Mouse (Mus musculus): ENCODE measurements around the gene Itgb3bp.

The Itgb3bp gene

DNA sequence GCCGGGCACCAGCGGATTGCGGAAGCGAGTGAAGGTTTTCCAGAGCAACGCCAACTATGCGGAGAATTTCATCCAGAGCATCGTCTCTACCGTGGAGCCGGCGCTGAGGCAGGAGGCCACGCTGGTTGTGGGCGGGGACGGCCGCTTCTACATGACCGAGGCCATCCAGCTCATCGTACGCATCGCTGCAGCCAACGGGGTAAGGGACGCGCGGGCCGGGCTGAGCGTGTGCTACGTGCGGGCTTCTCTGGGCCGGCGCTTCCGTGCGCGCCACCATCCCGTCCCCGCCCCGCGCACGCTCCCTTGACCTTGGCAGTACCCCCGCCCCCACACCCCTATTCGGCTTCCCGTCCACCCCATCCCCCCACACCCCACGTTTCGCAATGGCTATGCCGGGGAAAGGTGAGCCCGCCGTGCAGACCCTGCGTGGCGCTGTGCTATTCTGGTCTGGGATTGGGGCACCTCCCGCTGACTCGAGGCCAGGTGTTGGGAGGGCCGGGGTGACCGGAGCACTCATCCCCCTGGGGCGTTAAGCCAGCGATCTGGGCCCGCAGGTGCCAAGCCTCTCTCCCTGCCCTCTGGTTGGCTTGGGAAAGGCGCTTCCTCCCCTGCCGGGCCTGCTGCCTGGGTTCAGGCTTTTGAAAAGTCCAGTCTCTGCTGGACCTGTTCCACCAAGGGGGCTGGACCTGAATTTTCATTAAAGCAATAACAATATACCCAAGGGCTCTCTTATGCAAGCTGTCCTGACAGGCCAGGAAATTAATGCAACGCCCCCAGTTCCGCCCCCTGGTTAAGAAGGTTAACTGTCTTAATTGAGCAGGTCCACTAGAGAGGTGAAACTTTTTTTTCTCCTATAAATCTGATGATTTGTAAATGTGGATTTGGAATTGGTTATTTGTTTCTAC, at the start of gene Itgb3bp:
Itgb3bp (minus strand) TSS at position 201 of the 905 bp plus-strand sequence.
- CTCF ChIA-PET, result no interaction called here

GRCm38 (mm10) chr4:99979326-99979725, 49.7 kb upstream of the Itgb3bp start:
- CTCF ChIA-PET, result no interaction called here

DNA sequence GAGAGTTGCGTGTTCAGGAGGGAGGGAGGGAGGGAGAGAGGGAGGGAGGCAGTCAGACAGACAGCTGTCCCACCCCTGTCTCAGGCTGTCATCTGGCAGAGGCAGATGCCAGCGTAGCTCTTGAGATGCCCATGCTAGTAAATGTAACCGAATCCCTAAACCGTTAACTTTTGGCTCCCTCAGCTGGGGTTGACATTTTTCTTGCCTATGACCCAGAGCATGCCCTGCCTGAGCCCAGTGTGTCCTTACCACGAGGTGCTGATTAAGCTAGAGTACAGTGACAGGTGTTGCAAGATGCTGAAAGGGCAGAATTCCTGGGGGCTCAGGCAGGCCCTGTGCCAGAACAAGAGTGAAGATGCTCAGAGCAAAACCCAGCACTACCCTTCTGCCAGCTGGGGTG, 44.8 kb upstream of the Itgb3bp start:
- CTCF ChIA-PET, result no interaction called here

- CTCF ChIA-PET, result interaction anchor here (0.8 kb wide), 1 partner anchor 28 kb away, joined by 3 read pairs; no protein-coding TSS in a partner anchor
Observed at GRCm38 (mm10) chr4:99973931-99974330, 44.3 kb upstream of the Itgb3bp start.

DNA sequence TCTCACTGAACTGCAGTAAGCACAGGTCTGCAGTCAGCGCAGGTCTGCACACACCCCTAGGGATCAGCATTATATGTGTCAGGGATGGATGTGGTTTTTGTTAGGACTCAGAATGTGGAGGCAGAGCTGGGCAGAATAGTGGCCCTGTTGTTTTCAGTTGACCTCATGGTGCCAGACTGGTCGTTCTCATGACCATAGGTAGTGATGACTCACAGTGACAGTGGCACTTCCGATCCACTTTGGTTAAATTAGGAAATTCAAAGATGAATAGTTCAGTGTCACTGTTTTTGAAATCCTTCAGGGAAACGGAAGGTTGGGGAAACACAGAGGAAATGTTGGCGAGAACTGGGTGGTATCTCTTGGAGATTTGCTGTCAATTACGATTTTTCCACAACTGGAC, 43.3 kb upstream of the Itgb3bp start:
- CTCF ChIA-PET, result interaction anchor here (0.8 kb wide), 1 partner anchor 29 kb away, joined by 3 read pairs; no protein-coding TSS in a partner anchor

DNA sequence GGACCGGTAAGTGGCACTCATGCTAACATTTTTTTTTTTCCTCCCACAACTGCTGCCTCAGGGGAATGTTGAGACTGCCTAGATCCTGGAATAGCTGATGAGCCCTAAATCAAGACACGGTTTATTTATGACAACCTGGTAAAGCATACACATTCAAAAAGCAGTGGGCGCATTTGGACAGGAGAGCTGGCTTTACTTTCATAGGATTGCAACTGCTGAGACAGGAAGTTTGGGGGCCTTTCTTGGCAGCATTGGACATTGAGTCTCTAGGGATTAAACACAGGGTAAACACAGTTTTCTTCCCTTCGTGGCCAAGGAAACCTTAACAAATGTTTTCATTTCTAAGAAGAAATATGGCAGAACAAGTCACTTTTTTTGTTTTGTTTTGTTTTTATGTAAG, 40.5 kb upstream of the Itgb3bp start:
- CTCF ChIA-PET, result no interaction called here

DNA sequence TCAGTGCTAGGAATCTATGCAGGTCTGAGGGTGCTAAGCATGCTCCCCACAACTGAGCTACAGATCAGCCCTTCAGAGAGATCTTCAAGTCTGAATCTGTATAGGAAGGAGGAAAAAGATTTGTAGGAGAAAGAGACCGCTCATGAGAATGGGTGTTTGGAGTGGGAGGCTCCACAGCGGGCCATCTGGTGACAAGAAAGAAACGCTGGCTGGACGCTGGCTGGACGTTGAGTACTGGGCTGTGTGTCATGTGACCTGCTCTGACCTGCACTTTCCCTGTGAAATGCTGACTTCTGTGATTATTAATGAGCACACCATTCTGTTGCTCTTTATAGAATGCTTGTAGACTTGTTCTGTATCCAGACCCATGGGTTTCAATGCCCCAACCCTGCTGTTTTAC, 39.7 kb upstream of the Itgb3bp start:
- CTCF ChIA-PET, result no interaction called here

DNA sequence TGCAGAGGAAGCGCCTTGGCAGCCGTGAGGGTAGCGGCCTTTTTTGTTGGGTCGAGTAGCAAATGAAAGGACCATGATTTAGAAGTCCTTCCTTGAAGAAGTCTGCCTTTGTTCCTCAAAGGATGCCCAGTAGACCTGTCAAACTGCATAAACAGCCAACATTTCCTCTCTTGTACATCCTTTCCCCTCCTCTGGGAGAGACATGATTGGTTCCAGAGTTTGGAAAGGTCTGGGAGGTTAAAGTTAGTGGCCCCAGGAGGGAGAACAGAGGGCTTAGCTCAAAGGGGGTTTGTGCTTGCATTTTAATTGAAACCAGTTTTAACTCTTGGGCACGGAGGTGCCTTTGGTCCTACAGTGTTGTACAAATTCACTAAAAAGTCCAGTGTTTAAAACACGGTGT, 36.9 kb upstream of the Itgb3bp start:
- CTCF ChIA-PET, result no interaction called here

GRCm38 (mm10) chr4:99959308-99959707, 29.7 kb upstream of the Itgb3bp start:
- CTCF ChIA-PET, result no interaction called here

GRCm38 (mm10) chr4:99958084-99958815, 28.6 kb upstream of the Itgb3bp start:
- CTCF ChIA-PET, result no interaction called here

- CTCF ChIA-PET, result no interaction called here
Observed at GRCm38 (mm10) chr4:99957186-99957585, 27.6 kb upstream of the Itgb3bp start.

GRCm38 (mm10) chr4:99955396-99955795, 25.8 kb upstream of the Itgb3bp start:
- CTCF ChIA-PET, result no interaction called here

GRCm38 (mm10) chr4:99953904-99954303, 24.3 kb upstream of the Itgb3bp start:
- CTCF ChIA-PET, result no interaction called here

DNA sequence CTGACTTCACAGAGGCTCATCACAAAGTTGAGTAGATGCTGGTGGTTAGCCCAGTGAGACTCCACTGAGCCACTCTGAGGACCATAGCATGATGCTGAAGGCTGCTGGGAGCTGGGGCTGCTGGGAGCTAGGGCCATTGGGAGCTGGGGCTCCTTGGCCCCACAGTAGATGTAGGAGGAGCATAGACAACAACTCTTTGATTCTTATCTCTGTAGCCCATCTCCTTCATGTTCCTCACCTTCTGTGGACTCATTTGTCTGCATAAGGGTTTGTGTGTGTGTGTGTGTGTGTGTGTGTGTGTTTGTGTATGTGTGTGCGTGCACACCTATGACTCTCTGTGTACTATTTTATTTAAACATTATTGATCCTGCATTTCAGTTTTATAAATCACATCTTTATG, 18.3 kb upstream of the Itgb3bp start:
- CTCF ChIA-PET, result no interaction called here

DNA sequence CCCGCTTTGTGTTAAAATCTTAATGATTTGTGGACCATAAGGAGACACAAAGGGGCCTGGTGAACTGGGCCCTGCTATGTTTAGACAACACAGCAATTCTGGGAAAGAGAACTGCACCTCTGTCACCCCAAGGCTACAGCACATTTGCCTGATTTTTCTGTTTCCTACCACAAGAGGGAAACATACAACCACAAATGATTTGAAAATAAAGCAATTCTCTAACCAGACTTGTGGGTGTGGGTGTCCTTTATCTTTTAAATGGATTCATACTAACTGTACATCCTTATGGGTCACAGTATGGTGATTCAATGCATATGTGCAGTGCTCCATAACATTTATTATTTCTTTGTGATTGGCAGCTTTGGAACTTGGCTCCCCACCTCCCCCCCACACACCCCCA, 17.6 kb upstream of the Itgb3bp start:
- CTCF ChIA-PET, result no interaction called here

GRCm38 (mm10) chr4:99946516-99946915, 16.9 kb upstream of the Itgb3bp start:
- CTCF ChIA-PET, result interaction anchor here (0.6 kb wide), 1 partner anchor 588 kb away, joined by 4 read pairs; no protein-coding TSS in a partner anchor

DNA sequence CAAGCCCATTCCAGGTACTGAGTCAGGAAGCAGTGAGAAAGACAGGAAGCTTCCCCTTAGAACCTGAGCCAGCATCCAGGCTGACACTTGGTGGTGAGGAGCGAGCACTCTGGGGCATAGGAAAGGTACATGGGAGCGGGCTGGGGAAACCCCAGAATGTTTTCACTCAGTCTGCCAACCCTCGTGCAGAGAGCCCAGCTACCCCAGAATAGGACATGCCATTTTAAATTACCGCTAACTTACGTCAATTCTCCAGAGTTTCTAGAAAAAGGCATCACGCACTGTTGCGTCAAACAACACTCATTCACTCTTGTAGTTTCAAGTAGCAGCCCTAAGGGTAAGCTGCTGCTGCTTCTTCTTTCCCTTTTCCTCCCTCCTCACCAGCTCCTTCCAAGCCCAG, 15.4 kb upstream of the Itgb3bp start:
- CTCF ChIA-PET, result no interaction called here

- CTCF ChIA-PET, result interaction anchor here (0.7 kb wide), 1 partner anchor 592 kb away, joined by 3 read pairs; no protein-coding TSS in a partner anchor
Observed at GRCm38 (mm10) chr4:99944606-99945005, 15.0 kb upstream of the Itgb3bp start.

DNA sequence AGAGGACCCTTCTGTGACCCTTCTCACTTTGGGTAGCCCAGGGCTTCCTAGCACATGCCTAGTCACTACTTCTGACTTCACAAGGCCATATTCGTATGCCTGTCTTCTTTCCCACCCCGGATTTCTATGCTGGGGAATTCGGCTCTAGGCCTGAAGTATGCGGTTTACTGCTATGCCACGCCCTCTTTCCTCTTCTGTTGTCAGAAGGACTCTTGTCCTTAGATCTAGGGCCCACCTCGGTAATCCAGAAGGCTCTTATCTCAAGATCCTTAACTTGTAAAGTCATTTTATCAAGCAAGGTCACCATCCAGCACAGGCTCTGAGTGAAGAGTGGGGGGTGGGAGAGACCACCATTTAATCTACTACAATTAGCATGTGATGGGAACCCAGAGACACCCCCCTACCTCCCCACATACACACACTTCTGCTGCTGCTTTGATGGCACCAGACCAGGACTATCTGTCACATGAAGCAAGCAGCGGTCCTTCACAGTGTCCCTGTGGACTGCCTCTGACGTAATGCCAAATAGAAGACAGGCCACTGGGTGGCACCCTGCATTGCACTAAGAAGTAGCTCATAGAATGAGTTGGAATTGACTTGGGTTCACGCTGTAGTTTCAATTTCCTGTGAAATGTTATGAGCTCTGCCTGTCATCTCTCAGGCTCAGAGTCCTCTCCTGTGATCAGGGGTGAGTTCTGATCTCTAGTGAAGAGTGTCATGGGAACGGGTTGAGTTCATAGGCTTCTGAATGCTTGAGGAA, 12.2 kb upstream of the Itgb3bp start:
- CTCF ChIA-PET, result interaction anchor here (0.6 kb wide), 1 partner anchor 16 kb away, joined by 3 read pairs; no protein-coding TSS in a partner anchor

DNA sequence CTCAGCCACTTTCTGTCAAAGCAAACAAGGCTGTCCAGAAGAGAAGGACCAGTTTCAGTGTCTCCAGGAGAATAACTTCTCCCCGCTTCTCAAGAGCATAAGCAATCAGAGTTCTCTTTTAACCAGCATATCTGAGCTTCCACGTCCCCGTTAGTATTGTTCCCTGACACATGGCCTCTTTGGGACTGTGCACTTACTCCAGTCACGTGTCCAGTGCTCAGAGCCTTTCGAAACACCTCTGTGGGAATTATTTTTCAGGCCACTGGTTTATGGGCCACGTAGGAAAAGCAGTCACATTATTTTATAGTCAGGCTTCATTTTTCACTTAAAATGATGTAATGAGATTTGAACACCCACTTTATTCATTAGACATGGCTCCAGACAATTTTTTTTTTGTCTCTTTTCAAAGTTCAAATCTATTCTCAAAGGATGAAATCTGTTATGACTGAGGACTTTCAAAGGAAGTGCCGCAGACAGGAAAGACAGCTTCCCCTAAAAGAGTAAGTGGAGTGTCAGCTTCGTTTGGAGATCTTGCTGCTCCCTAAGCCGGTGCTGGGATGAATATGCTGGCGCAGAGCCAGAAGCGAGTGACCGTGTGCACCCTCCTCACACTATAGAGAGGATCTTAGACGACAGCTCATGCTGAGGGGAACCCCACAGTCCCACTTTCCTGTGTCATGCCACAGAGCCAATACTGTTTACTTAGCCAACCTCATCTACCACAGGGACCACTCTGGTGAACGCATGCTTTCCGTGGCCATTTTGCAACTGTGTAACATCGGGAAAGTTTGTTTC, 10.3 kb upstream of the Itgb3bp start:
- CTCF ChIA-PET, result no interaction called here

DNA sequence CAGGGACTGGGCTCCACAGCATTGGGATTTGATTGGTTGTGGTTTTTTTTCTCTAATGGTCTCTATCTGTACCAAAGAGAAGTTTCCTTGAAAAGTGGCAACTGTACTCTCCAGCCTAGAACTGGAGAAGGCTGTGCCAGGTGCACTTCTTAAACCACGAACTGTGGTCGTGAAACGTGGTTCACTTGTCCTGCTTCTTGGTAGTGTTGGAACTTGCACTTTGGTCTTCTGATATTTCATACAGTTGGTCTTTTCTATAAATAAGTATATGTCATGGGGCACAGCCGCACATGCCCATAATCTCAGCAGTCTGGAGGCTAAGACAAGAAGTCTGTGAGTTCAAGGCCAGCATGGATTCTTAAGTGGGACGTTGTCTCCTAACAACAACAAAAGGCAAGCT, 6.7 kb upstream of the Itgb3bp start:
- CTCF ChIA-PET, result no interaction called here
